Mouse (Mus musculus) skeletal muscle tissue, postnatal 0 days (tissue): Measurements from ENCODE around the gene Stk35. TPM values are rescaled to one million over a fixed set of nuclear protein-coding genes. Genes with fewer than 3 reads are reported as not detected.

Experiments
- polyA plus RNA-seq: library from polyadenylated mRNA; unstranded; fragments of >200 nt; fragmentation: Nextera tagmentation; extraction: Ambion mirVana; gene quantifications from 2 replicates; pipeline ENCODE4 v1.2.1, GENCODE M21; 2015

The Stk35 gene
- 2.5 and 3.2 TPM in 2 replicates for polyA plus RNA-seq

DNA sequence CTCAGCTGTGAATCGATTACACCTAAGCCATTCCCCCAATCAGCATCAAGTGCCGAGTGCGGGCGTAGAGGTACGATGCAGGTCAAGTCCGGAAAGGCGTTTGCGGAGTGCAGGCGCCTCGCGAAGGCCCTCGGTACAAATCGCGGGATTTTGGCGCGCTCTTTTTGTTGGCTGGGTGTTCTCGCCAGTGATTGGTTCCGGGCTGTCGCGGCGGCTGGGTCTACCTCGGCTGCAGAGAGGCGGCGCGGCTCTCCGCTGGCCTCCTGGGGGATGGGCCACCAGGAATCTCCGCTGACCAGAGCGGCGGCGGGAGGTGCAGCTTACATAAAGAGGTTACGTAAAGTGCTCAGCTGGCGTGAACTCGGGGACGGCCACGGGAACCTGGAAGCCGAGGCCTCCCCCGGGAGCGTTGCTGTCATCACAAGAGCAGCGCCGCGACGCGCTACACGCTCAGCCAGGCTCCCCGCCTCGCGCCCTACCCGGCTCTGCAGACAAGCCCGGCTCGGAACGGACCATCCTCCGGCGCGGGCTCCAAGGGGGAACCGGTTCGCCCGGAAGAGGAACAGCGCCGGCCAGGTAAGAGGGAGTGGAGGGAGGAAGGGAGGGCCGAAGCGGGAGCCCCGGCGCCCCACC lies at the start of gene Stk35:
TSS of gene Stk35 (plus strand) at position 247 of the 633 bp plus-strand sequence.

Other genes starting within 250 kb of the Stk35 start
- gene Sirpa, start 207.7 kb upstream of the Stk35 start, polyA plus RNA-seq, result 17.3 and 21.4 TPM in 2 replicates
- not detected in 2 replicates for gene Pdyn, start 100.7 kb upstream of the Stk35 start, polyA plus RNA-seq
- gene Tgm3, start 211.8 kb downstream of the Stk35 start, polyA plus RNA-seq, result 0.17 TPM in 1 of 2 replicates, not detected in the other